Mouse (Mus musculus) ES-Bruce4 (cell line): ENCODE data around the gene Knl1.

Experiments
- CTCF ChIP-seq: IDR thresholded peaks from one replicate; pipeline ENCODE4 v1.8.1; 2011; ENCODE audit warnings: low read depth, low read length
- POLR2A ChIP-seq: IDR thresholded peaks from one replicate; pipeline ENCODE4 v1.8.1; 2011; ENCODE audit warnings: low read length; ENCODE audit not compliant: insufficient read depth

GRCm38 (mm10) chr2:119035397-119035745 is 11.5 kb upstream of the Knl1 start:
- TF ChIP-seq POLR2A, result no peak
- no peak for TF ChIP-seq CTCF
